Mouse (Mus musculus): ENCODE measurements around the gene Mpp3. TPM values are rescaled to one million over a fixed set of nuclear protein-coding genes. Genes with fewer than 3 reads are reported as not detected.

Gene Mpp3
- polyA plus RNA-seq, 1 experiment from 2014 or later, result 62.7 TPM

GRCm38 (mm10) chr11:102024084-102024758 lies 4.0 kb downstream of the Mpp3 start:
- Histone ChIP-seq H3K4me2 (ENCODE audit: low read length) (peak overlapping the region; percentile 16; the same call in 1 of the 2 replicates), H3K9ac (ENCODE audit: low read depth, low read length) (no peak overlapping the region), H3K4me1 (ENCODE audit: control insufficient read depth, insufficient read depth, low read depth, low read length) (peaks cover 27% of the 10 kb centered on the region), H3K36me3 (ENCODE audit: control insufficient read depth, insufficient read depth, low read length) (no peaks in the 10 kb centered on the region), H3K9me3 (ENCODE audit: control insufficient read depth, low read length) (no peaks in the 10 kb centered on the region), H3K27me3 (replicated peaks; ENCODE audit: control insufficient read depth, insufficient read depth, low read length) (no peaks in the 10 kb centered on the region), H3K27ac (ENCODE audit: low read depth, low read length) (no peak overlapping the region), H3K4me3 (ENCODE audit: low read length) (no peak overlapping the region)
- no peak for ATAC-seq
- WGBS, result 79% methylated on average over 6 of the region's 6 CpGs

GRCm38 (mm10) chr11:102023406-102023805 lies 4.9 kb downstream of the Mpp3 start:
- H3K27me3 ChIP-seq (replicated peaks; ENCODE audit: control insufficient read depth, insufficient read depth, low read length), result no peaks in the 10 kb centered on the region
- no peaks in the 10 kb centered on the region for H3K9me3 ChIP-seq (ENCODE audit: control insufficient read depth, low read length)
- no peak overlapping the region for H3K27ac ChIP-seq (ENCODE audit: low read depth, low read length)
- no peak overlapping the region for H3K4me2 ChIP-seq (ENCODE audit: low read length)
- H3K36me3 ChIP-seq (ENCODE audit: control insufficient read depth, insufficient read depth, low read length), result 0 out of 2 replicates have a peak, but pooled peaks cover 2% of the 10 kb centered on the region
- 61% methylated on average over 13 of the region's 13 CpGs for WGBS
- no peak overlapping the region for H3K4me3 ChIP-seq (ENCODE audit: low read length)
- ATAC-seq, result no peak
- no peak overlapping the region for H3K9ac ChIP-seq (ENCODE audit: low read depth, low read length)
- H3K4me1 ChIP-seq (ENCODE audit: control insufficient read depth, insufficient read depth, low read depth, low read length), result peaks cover 27% of the 10 kb centered on the region

- Histone ChIP-seq H3K4me3 (ENCODE audit: low read length) (no peak overlapping the region), H3K9me3 (ENCODE audit: control insufficient read depth, low read length) (no peaks in the 10 kb centered on the region), H3K9ac (ENCODE audit: low read depth, low read length) (no peak overlapping the region), H3K4me1 (ENCODE audit: control insufficient read depth, insufficient read depth, low read depth, low read length) (peaks cover 18% of the 10 kb centered on the region), H3K4me2 (ENCODE audit: low read length) (no peak overlapping the region), H3K27me3 (replicated peaks; ENCODE audit: control insufficient read depth, insufficient read depth, low read length) (no peaks in the 10 kb centered on the region), H3K27ac (ENCODE audit: low read depth, low read length) (no peak overlapping the region), H3K36me3 (ENCODE audit: control insufficient read depth, insufficient read depth, low read length) (peaks cover 7% of the 10 kb centered on the region; the same call in 1 of the 2 replicates)
- 80% methylated on average over 5 of the region's 5 CpGs for WGBS
- no peak for ATAC-seq
Observed at GRCm38 (mm10) chr11:102021196-102021595, 7.1 kb downstream of the Mpp3 start.

- 57% methylated on average over 9 of the region's 9 CpGs for WGBS
- no peak overlapping the region for H3K27ac ChIP-seq (ENCODE audit: low read depth, low read length)
- H3K27me3 ChIP-seq (replicated peaks; ENCODE audit: control insufficient read depth, insufficient read depth, low read length), result no peaks in the 10 kb centered on the region
- ATAC-seq, result no peak
- H3K36me3 ChIP-seq (ENCODE audit: control insufficient read depth, insufficient read depth, low read length), result peaks cover 7% of the 10 kb centered on the region; the same call in 1 of the 2 replicates
- no peaks in the 10 kb centered on the region for H3K9me3 ChIP-seq (ENCODE audit: control insufficient read depth, low read length)
- H3K9ac ChIP-seq (ENCODE audit: low read depth, low read length), result no peak overlapping the region
- peaks cover 4% of the 10 kb centered on the region for H3K4me1 ChIP-seq (ENCODE audit: control insufficient read depth, insufficient read depth, low read depth, low read length)
- H3K4me2 ChIP-seq (ENCODE audit: low read length), result no peak overlapping the region
- no peak overlapping the region for H3K4me3 ChIP-seq (ENCODE audit: low read length)
Observed at GRCm38 (mm10) chr11:102019736-102020135, 8.5 kb downstream of the Mpp3 start.

- no peak overlapping the region for H3K9ac ChIP-seq (ENCODE audit: low read depth, low read length)
- no peak overlapping the region for H3K4me2 ChIP-seq (ENCODE audit: low read length)
- no peaks in the 10 kb centered on the region for H3K4me1 ChIP-seq (ENCODE audit: control insufficient read depth, insufficient read depth, low read depth, low read length)
- 88% methylated on average over 1 of the region's 1 CpGs for WGBS
- no peak overlapping the region for H3K4me3 ChIP-seq (ENCODE audit: low read length)
- H3K27me3 ChIP-seq (replicated peaks; ENCODE audit: control insufficient read depth, insufficient read depth, low read length), result no peaks in the 10 kb centered on the region
- no peak for ATAC-seq
- no peaks in the 10 kb centered on the region for H3K9me3 ChIP-seq (ENCODE audit: control insufficient read depth, low read length)
- H3K27ac ChIP-seq (ENCODE audit: low read depth, low read length), result no peak overlapping the region
- H3K36me3 ChIP-seq (ENCODE audit: control insufficient read depth, insufficient read depth, low read length), result peaks cover 13% of the 10 kb centered on the region
Observed at GRCm38 (mm10) chr11:102016136-102016535, 12.1 kb downstream of the Mpp3 start.

- Histone ChIP-seq H3K4me2 (ENCODE audit: low read length) (no peak overlapping the region), H3K4me3 (ENCODE audit: low read length) (no peak overlapping the region), H3K36me3 (ENCODE audit: control insufficient read depth, insufficient read depth, low read length) (peaks cover 13% of the 10 kb centered on the region), H3K9ac (ENCODE audit: low read depth, low read length) (no peak overlapping the region), H3K9me3 (ENCODE audit: control insufficient read depth, low read length) (no peaks in the 10 kb centered on the region), H3K4me1 (ENCODE audit: control insufficient read depth, insufficient read depth, low read depth, low read length) (peaks cover 3% of the 10 kb centered on the region), H3K27ac (ENCODE audit: low read depth, low read length) (no peak overlapping the region), H3K27me3 (replicated peaks; ENCODE audit: control insufficient read depth, insufficient read depth, low read length) (no peaks in the 10 kb centered on the region)
- ATAC-seq, result no peak
- 64% methylated on average over 6 of the region's 6 CpGs for WGBS
Observed at GRCm38 (mm10) chr11:102015472-102015871, 12.8 kb downstream of the Mpp3 start.

- Histone ChIP-seq H3K4me2 (ENCODE audit: low read length) (no peak overlapping the region), H3K27ac (ENCODE audit: low read depth, low read length) (no peak overlapping the region), H3K36me3 (ENCODE audit: control insufficient read depth, insufficient read depth, low read length) (peaks cover 16% of the 10 kb centered on the region), H3K4me3 (ENCODE audit: low read length) (no peak overlapping the region), H3K4me1 (ENCODE audit: control insufficient read depth, insufficient read depth, low read depth, low read length) (peaks cover 9% of the 10 kb centered on the region), H3K27me3 (replicated peaks; ENCODE audit: control insufficient read depth, insufficient read depth, low read length) (no peaks in the 10 kb centered on the region), H3K9me3 (ENCODE audit: control insufficient read depth, low read length) (no peaks in the 10 kb centered on the region), H3K9ac (ENCODE audit: low read depth, low read length) (no peak overlapping the region)
- ATAC-seq, result no peak
- WGBS, result 87% methylated on average over 8 of the region's 8 CpGs
Observed at GRCm38 (mm10) chr11:102013201-102013600, 15.1 kb downstream of the Mpp3 start.

- peaks cover 9% of the 10 kb centered on the region for H3K4me1 ChIP-seq (ENCODE audit: control insufficient read depth, insufficient read depth, low read depth, low read length)
- H3K9me3 ChIP-seq (ENCODE audit: control insufficient read depth, low read length), result no peaks in the 10 kb centered on the region
- H3K27me3 ChIP-seq (replicated peaks; ENCODE audit: control insufficient read depth, insufficient read depth, low read length), result no peaks in the 10 kb centered on the region
- ATAC-seq, result no peak
- no peak overlapping the region for H3K9ac ChIP-seq (ENCODE audit: low read depth, low read length)
- no peak overlapping the region for H3K4me3 ChIP-seq (ENCODE audit: low read length)
- peaks cover 19% of the 10 kb centered on the region for H3K36me3 ChIP-seq (ENCODE audit: control insufficient read depth, insufficient read depth, low read length)
- no peak overlapping the region for H3K4me2 ChIP-seq (ENCODE audit: low read length)
- no peak overlapping the region for H3K27ac ChIP-seq (ENCODE audit: low read depth, low read length)
- 71% methylated on average over 8 of the region's 8 CpGs for WGBS
Observed at GRCm38 (mm10) chr11:102011510-102011909, 16.8 kb downstream of the Mpp3 start.

- no peaks in the 10 kb centered on the region for H3K9me3 ChIP-seq (ENCODE audit: control insufficient read depth, low read length)
- peaks cover 9% of the 10 kb centered on the region for H3K4me1 ChIP-seq (ENCODE audit: control insufficient read depth, insufficient read depth, low read depth, low read length)
- H3K9ac ChIP-seq (ENCODE audit: low read depth, low read length), result no peak overlapping the region
- H3K27me3 ChIP-seq (replicated peaks; ENCODE audit: control insufficient read depth, insufficient read depth, low read length), result no peaks in the 10 kb centered on the region
- no peak overlapping the region for H3K4me3 ChIP-seq (ENCODE audit: low read length)
- peak overlapping the region; percentile 83 for H3K27ac ChIP-seq (ENCODE audit: low read depth, low read length)
- peak; percentile 88 for ATAC-seq
- 32% methylated on average over 13 of the region's 13 CpGs for WGBS
- H3K4me2 ChIP-seq (ENCODE audit: low read length), result no peak overlapping the region
- peaks cover 19% of the 10 kb centered on the region for H3K36me3 ChIP-seq (ENCODE audit: control insufficient read depth, insufficient read depth, low read length)
Observed at GRCm38 (mm10) chr11:102010140-102010539, 18.1 kb downstream of the Mpp3 start.
